Mouse (Mus musculus) erythroblast, embryonic 14.5 days (primary cell): ENCODE data around the gene Dnajb14.

ENCODE experiments used
- GATA1 ChIP-seq: IDR thresholded peaks from 2 replicates; pipeline ENCODE4 v1.6.1; 2012; ENCODE audit warnings: low read length, inconsistent platforms, mixed read lengths
- TAL1 ChIP-seq: IDR thresholded peaks from 3 replicates; pipeline ENCODE4 v1.6.1; 2012; ENCODE audit warnings: low read length, inconsistent platforms, mixed read lengths

DNA sequence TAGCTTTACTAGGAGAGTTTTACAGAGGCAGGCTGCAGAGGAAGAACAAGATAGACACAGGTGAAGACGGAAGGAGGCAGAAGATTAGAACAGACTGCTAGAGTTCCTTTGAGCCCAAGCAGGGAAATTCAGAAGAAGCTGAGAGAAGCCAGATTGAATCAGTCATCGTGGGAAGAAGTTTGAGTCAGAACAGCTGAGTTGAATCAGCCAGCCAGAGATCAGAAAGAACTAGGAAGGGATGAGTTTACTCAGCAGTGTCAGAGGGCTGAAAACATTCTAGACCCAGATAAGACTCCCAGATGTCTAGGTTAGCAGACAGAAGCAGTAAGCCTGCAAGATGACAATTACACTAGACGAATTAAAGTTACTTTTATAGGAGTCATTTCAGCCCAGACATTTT, 66.5 kb downstream of the Dnajb14 start:
- no peak for TF ChIP-seq GATA1
- TF ChIP-seq TAL1: no peak
